Mouse (Mus musculus): ENCODE data around the gene Dnajc16. TPM values are rescaled to one million over a fixed set of nuclear protein-coding genes. Genes with fewer than 3 reads are reported as not detected.
A peak's percentile ranks its signal among the peaks of the same experiment; 100 is the strongest.

Dnajc16 gene
- total RNA-seq (2021) = 10 to 100 TPM; 17.6 to 18.0 TPM

GRCm38 (mm10) chr4:141790524-141790990 lies at the start of gene Dnajc16:
Gene Dnajc16, minus strand, starts transcription at chr4:141790931.
- intact Hi-C loops (cut with DNase I) = loop anchor here (2.0 kb wide), 1 partner anchor 66 kb away; no protein-coding TSS in a partner anchor
- DNase-seq = peak; percentile 98

GRCm38 (mm10) chr4:141834536-141835095 lies 43.9 kb upstream of the Dnajc16 start:
- intact Hi-C loops (cut with DNase I) = no loop called here
- DNase-seq = no peak

GRCm38 (mm10) chr4:141833911-141834310 lies 43.2 kb upstream of the Dnajc16 start:
- intact Hi-C loops (cut with DNase I) = no loop called here
- DNase-seq = no peak

GRCm38 (mm10) chr4:141831361-141831760 lies 40.6 kb upstream of the Dnajc16 start:
- no peak for DNase-seq
- intact Hi-C loops (cut with DNase I) = no loop called here

- intact Hi-C loops (cut with DNase I) = no loop called here
- no peak for DNase-seq
Measured at GRCm38 (mm10) chr4:141830381-141830780, 39.6 kb upstream of the Dnajc16 start.

GRCm38 (mm10) chr4:141828177-141828576 lies 37.4 kb upstream of the Dnajc16 start:
- peak; percentile 34 to 48 for DNase-seq
- intact Hi-C loops (cut with DNase I) = no loop called here

GRCm38 (mm10) chr4:141827401-141827800 lies 36.7 kb upstream of the Dnajc16 start:
- intact Hi-C loops (cut with DNase I) = no loop called here
- no peak for DNase-seq

- DNase-seq = no peak
- intact Hi-C loops (cut with DNase I) = no loop called here
Measured at GRCm38 (mm10) chr4:141826060-141826459, 35.3 kb upstream of the Dnajc16 start, which contains the start of gene Cela2a. Gene Cela2a, minus strand, starts transcription at chr4:141826160.

GRCm38 (mm10) chr4:141822979-141823378 lies 32.2 kb upstream of the Dnajc16 start:
- DNase-seq = peak; percentile 11 to 28

GRCm38 (mm10) chr4:141822089-141822488 lies 31.4 kb upstream of the Dnajc16 start:
- intact Hi-C loops (cut with DNase I) = no loop called here
- DNase-seq = peak; percentile 15 to 48

More at GRCm38 (mm10) chr4:141822979-141823378, 32.2 kb upstream of the Dnajc16 start:
- intact Hi-C loops (cut with DNase I) = no loop called here

- intact Hi-C loops (cut with DNase I) = no loop called here
- DNase-seq = no peak
Measured at GRCm38 (mm10) chr4:141821178-141821577, 30.4 kb upstream of the Dnajc16 start.

- intact Hi-C loops (cut with DNase I) = no loop called here
- no peak for DNase-seq
Measured at GRCm38 (mm10) chr4:141819316-141819715, 28.6 kb upstream of the Dnajc16 start.

- intact Hi-C loops (cut with DNase I) = no loop called here
- no peak for DNase-seq
Measured at GRCm38 (mm10) chr4:141818861-141819260, 28.1 kb upstream of the Dnajc16 start.

GRCm38 (mm10) chr4:141817706-141818105 lies 27.0 kb upstream of the Dnajc16 start:
- intact Hi-C loops (cut with DNase I) = no loop called here
- DNase-seq = no peak

GRCm38 (mm10) chr4:141816776-141817655 lies 26.3 kb upstream of the Dnajc16 start:
- no peak for DNase-seq
- intact Hi-C loops (cut with DNase I) = no loop called here

GRCm38 (mm10) chr4:141816267-141816666 lies 25.5 kb upstream of the Dnajc16 start:
- no peak for DNase-seq

GRCm38 (mm10) chr4:141811375-141811774 lies 20.6 kb upstream of the Dnajc16 start:
- no peak for DNase-seq

More at GRCm38 (mm10) chr4:141816267-141816666, 25.5 kb upstream of the Dnajc16 start:
- intact Hi-C loops (cut with DNase I) = no loop called here

GRCm38 (mm10) chr4:141810975-141811374 lies 20.2 kb upstream of the Dnajc16 start:
- intact Hi-C loops (cut with DNase I) = loop anchor here (2.0 kb wide), 1 partner anchor 42 kb away; no protein-coding TSS in a partner anchor
- no peak for DNase-seq

More at GRCm38 (mm10) chr4:141811375-141811774, 20.6 kb upstream of the Dnajc16 start:
- intact Hi-C loops (cut with DNase I) = loop anchor here (2.0 kb wide), 1 partner anchor 41 kb away; no protein-coding TSS in a partner anchor

- intact Hi-C loops (cut with DNase I) = loop anchor here (2.0 kb wide), 1 partner anchor 43 kb away; no protein-coding TSS in a partner anchor
- DNase-seq = peak; percentile 34 to 45
Measured at GRCm38 (mm10) chr4:141809850-141810464, 19.2 kb upstream of the Dnajc16 start.

- no peak for DNase-seq
- intact Hi-C loops (cut with DNase I) = no loop called here
Measured at GRCm38 (mm10) chr4:141805886-141806285, 15.2 kb upstream of the Dnajc16 start.

GRCm38 (mm10) chr4:141804105-141804504 lies 13.4 kb upstream of the Dnajc16 start:
- no peak for DNase-seq
- intact Hi-C loops (cut with DNase I) = no loop called here

All from heart, postnatal 10 days (tissue).